Mouse (Mus musculus) forebrain, embryonic 16.5 days (tissue): ENCODE results near the gene Rpp25. TPM values are rescaled to one million over a fixed set of nuclear protein-coding genes. Genes with fewer than 3 reads are reported as not detected.

Experiments used
- ATAC-seq: fragments of 200-750 bp; cut with Nextera tagmentation; 2 replicates; pipeline ENCODE4 v1.8.0; 2017; ENCODE audit warnings: mild to moderate bottlenecking, moderate library complexity
- H3K27ac ChIP-seq: fragments of 300-500 bp; sonication (generic); 2 replicates; pipeline ENCODE4 v1.5.1; 2014; ENCODE audit warnings: low read length, control low read depth
- H3K27me3 ChIP-seq: fragments of 300-500 bp; sonication (generic); replicated peaks from 2 replicates; pipeline ENCODE4 v1.6.1; 2014; ENCODE audit warnings: low read length; ENCODE audit not compliant: control insufficient read depth, insufficient read depth
- H3K36me3 ChIP-seq: fragments of 300-500 bp; sonication (generic); 2 replicates; pipeline ENCODE4 v1.6.1; 2014; ENCODE audit not compliant: control insufficient read depth, insufficient read depth
- H3K4me1 ChIP-seq: fragments of 300-500 bp; sonication (generic); replicated peaks from 2 replicates; pipeline ENCODE4 v1.6.1; 2014; ENCODE audit warnings: low read length; ENCODE audit not compliant: control insufficient read depth, insufficient read depth
- H3K4me2 ChIP-seq: fragments of 300-500 bp; sonication (generic); 2 replicates; pipeline ENCODE4 v1.6.1; 2014; ENCODE audit warnings: mild to moderate bottlenecking, low read length, control low read depth
- H3K4me3 ChIP-seq: fragments of 300-500 bp; sonication (generic); replicated peaks from 2 replicates; pipeline ENCODE4 v1.5.1; 2014; ENCODE audit warnings: mild to moderate bottlenecking, low read length, control low read depth
- H3K9ac ChIP-seq: fragments of 300-500 bp; sonication (generic); replicated peaks from 2 replicates; pipeline ENCODE4 v1.6.1; 2014; ENCODE audit warnings: low read depth, low read length, control low read depth
- H3K9me3 ChIP-seq: fragments of 300-500 bp; sonication (generic); 2 replicates; pipeline ENCODE4 v1.6.1; 2016; ENCODE audit warnings: low read length; ENCODE audit not compliant: control insufficient read depth
- WGBS: fragments of 180-500 bp; shearing (Covaris S2); extraction: QIAGEN DNeasy Blood & Tissue Kit; methylation state at CpG from one replicate; pipeline ENCODE4 v1.1.7; 2014; 5-methylcytosine and 5-hydroxymethylcytosine counted together
- polyA plus RNA-seq: library from polyadenylated mRNA; unstranded; fragments of >200 nt; fragmentation: Nextera tagmentation; extraction: Ambion mirVana; gene quantifications from 2 replicates; pipeline ENCODE4 v1.2.1, GENCODE M21; 2015

The Rpp25 gene
- polyA plus RNA-seq, 1 experiment from 2014 or later, result 24.4 TPM

DNA sequence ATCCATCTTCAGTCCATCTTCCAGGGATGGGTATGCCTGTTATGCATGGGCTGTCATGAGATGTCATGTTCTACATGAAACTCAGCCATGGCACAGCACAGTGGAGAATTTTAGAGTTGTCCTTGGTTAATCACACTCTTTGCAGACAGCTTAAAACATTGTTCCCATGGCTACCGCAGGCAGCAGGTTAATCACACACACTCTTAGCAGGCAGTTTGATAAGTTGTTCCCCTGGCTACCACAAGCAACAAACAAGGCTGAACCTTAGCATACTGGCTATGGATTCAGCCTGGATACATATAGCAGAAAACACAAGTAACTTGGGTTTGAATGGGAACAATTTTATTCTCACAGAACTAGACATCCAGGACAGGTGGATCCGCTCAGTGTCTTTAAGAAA lies 10.3 kb upstream of the Rpp25 start:
- Histone ChIP-seq H3K4me3 (no peak overlapping the region), H3K9ac (no peak overlapping the region), H3K36me3 (no peaks in the 10 kb centered on the region), H3K27me3 (no peaks in the 10 kb centered on the region), H3K27ac (no peak overlapping the region), H3K4me1 (peaks cover 8% of the 10 kb centered on the region), H3K9me3 (no peaks in the 10 kb centered on the region), H3K4me2 (no peak overlapping the region)
- 93% methylated on average over 2 of the region's 2 CpGs for WGBS
- no peak for ATAC-seq

DNA sequence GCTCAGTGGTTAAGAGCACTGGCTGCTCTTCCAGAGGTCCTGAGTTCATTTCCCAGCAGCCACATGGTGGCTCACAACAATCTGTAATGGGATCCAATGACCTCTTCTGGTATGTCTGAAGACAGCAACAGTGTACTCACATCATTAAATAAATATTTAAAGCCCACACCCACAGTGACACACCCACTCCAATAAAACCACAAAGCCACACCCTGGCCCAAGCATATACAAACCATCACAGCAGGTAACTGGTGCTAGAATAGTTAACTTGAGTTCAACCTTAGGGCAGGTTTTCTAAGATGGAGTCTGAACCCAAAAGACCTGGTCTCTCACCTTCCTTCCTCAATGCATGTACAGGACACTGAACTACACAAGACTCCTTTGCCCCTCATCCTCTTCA lies 8.9 kb upstream of the Rpp25 start:
- no peak overlapping the region for H3K27ac ChIP-seq
- H3K4me2 ChIP-seq, result no peak overlapping the region
- H3K36me3 ChIP-seq, result no peaks in the 10 kb centered on the region
- peaks cover 9% of the 10 kb centered on the region for H3K4me1 ChIP-seq
- no peak overlapping the region for H3K9ac ChIP-seq
- no peak overlapping the region for H3K4me3 ChIP-seq
- ATAC-seq, result no peak
- no peaks in the 10 kb centered on the region for H3K9me3 ChIP-seq
- no peaks in the 10 kb centered on the region for H3K27me3 ChIP-seq

- Histone ChIP-seq H3K36me3 (no peaks in the 10 kb centered on the region), H3K4me2 (no peak overlapping the region), H3K27me3 (no peaks in the 10 kb centered on the region), H3K9me3 (no peaks in the 10 kb centered on the region), H3K4me1 (peaks cover 31% of the 10 kb centered on the region), H3K4me3 (no peak overlapping the region), H3K9ac (no peak overlapping the region), H3K27ac (no peak overlapping the region)
- ATAC-seq, result no peak
- 69% methylated on average over 5 of the region's 5 CpGs for WGBS
These were observed 6.6 kb upstream of the Rpp25 start for GRCm38 (mm10) chr9:57497236-57497635.

- ATAC-seq, result no peak
- Histone ChIP-seq H3K36me3 (no peaks in the 10 kb centered on the region), H3K9ac (no peak overlapping the region), H3K4me3 (no peak overlapping the region), H3K4me1 (peaks cover 44% of the 10 kb centered on the region), H3K9me3 (no peaks in the 10 kb centered on the region), H3K27me3 (peaks cover 1% of the 10 kb centered on the region; the same call in 1 of the 2 replicates), H3K27ac (peak overlapping the region; percentile 82), H3K4me2 (0 out of 2 replicates have a peak overlapping the region, but pooled peaks have one; percentile 25)
- 27% methylated on average over 7 of the region's 7 CpGs for WGBS
These were observed 5.3 kb upstream of the Rpp25 start for GRCm38 (mm10) chr9:57498536-57498935.

- 1% methylated on average over 13 of the region's 13 CpGs for WGBS
- Histone ChIP-seq H3K27me3 (peaks cover 16% of the 10 kb centered on the region), H3K9me3 (no peaks in the 10 kb centered on the region), H3K9ac (peak overlapping the region; percentile 49), H3K4me2 (peak overlapping the region; percentile 72), H3K4me3 (peak overlapping the region; percentile 37), H3K27ac (peak overlapping the region; percentile 94), H3K36me3 (no peaks in the 10 kb centered on the region), H3K4me1 (peaks cover 65% of the 10 kb centered on the region)
- ATAC-seq, result peak; percentile 6; the same call in 1 of the 2 replicates
These were observed 2.4 kb upstream of the Rpp25 start for GRCm38 (mm10) chr9:57501452-57501851.

GRCm38 (mm10) chr9:57501861-57502260 lies 2.0 kb upstream of the Rpp25 start:
- Histone ChIP-seq H3K4me1 (peaks cover 65% of the 10 kb centered on the region), H3K27me3 (peaks cover 16% of the 10 kb centered on the region), H3K4me2 (peak overlapping the region; percentile 72), H3K9me3 (no peaks in the 10 kb centered on the region), H3K4me3 (peak overlapping the region; percentile 37), H3K27ac (peak overlapping the region; percentile 94), H3K9ac (peak overlapping the region; percentile 49), H3K36me3 (no peaks in the 10 kb centered on the region)
- peak; percentile 89 for ATAC-seq
- under 1% methylated on average over 20 of the region's 20 CpGs for WGBS

GRCm38 (mm10) chr9:57502911-57503621 lies 760 bp upstream of the Rpp25 start:
- peaks cover 16% of the 10 kb centered on the region for H3K27me3 ChIP-seq
- peak overlapping the region; percentile 51 for H3K4me3 ChIP-seq
- H3K9ac ChIP-seq, result peak overlapping the region; percentile 56
- no peak for ATAC-seq
- no peaks in the 10 kb centered on the region for H3K9me3 ChIP-seq
- H3K36me3 ChIP-seq, result no peaks in the 10 kb centered on the region
- H3K4me2 ChIP-seq, result peak overlapping the region; percentile 72
- peaks cover 60% of the 10 kb centered on the region for H3K4me1 ChIP-seq
- peak overlapping the region; percentile 94 for H3K27ac ChIP-seq
- WGBS, result 11% methylated on average over 23 of the region's 23 CpGs

GRCm38 (mm10) chr9:57504381-57504700 lies 515 bp downstream of the Rpp25 start:
- Histone ChIP-seq H3K4me3 (peak overlapping the region; percentile 51), H3K36me3 (no peaks in the 10 kb centered on the region), H3K4me1 (peaks cover 56% of the 10 kb centered on the region), H3K27me3 (peaks cover 16% of the 10 kb centered on the region), H3K4me2 (peak overlapping the region; percentile 72), H3K9ac (peak overlapping the region; percentile 56; the same call in 1 of the 2 replicates), H3K9me3 (no peaks in the 10 kb centered on the region), H3K27ac (no peak overlapping the region)
- peak; percentile 21; the same call in 1 of the 2 replicates for ATAC-seq
- under 1% methylated on average over 34 of the region's 34 CpGs for WGBS

DNA sequence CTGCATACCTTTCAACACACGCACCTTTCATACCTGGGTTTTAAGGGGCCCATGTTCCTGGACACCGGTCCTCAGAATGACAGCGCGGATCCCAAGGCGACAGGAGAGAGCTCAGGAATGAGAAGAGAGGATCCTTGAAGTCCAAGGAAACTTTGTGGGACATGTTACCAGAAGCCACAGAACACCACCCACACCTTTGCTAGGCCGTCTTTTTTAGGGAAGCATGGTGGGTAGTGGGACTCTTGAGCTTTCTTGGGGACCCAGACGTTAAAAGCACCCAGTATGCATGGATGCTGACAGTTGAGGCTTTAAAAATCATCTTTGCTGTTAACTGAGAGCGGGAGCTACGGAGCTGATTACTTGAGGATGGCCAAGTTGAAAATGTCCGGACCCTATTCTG lies 1.1 kb downstream of the Rpp25 start:
- H3K4me3 ChIP-seq, result peak overlapping the region; percentile 51
- no peak overlapping the region; the same call in 1 of the 2 replicates for H3K27ac ChIP-seq
- WGBS, result 50% methylated on average over 10 of the region's 10 CpGs

More for the DNA sequence above, 1.1 kb downstream of the Rpp25 start:
- Histone ChIP-seq H3K9me3 (no peaks in the 10 kb centered on the region), H3K27me3 (peaks cover 16% of the 10 kb centered on the region), H3K4me2 (peak overlapping the region; percentile 72), H3K36me3 (no peaks in the 10 kb centered on the region), H3K4me1 (peaks cover 56% of the 10 kb centered on the region), H3K9ac (no peak overlapping the region)
- ATAC-seq, result no peak
